Mouse (Mus musculus) liver, adult 2 months (tissue): ENCODE measurements around the gene Sacs.

Source experiments
- CTCF ChIP-seq: fragments of 200-500 bp; IDR thresholded peaks from 2 replicates; pipeline ENCODE4 v1.5.1; 2011; ENCODE audit warnings: low read depth, low read length, control low read depth
- POLR2A ChIP-seq: fragments of 200-500 bp; IDR thresholded peaks from 2 replicates; pipeline ENCODE4 v1.6.1; 2011; ENCODE audit warnings: low read length, control low read depth; ENCODE audit not compliant: insufficient read depth; ENCODE audit errors: extremely low read depth

DNA sequence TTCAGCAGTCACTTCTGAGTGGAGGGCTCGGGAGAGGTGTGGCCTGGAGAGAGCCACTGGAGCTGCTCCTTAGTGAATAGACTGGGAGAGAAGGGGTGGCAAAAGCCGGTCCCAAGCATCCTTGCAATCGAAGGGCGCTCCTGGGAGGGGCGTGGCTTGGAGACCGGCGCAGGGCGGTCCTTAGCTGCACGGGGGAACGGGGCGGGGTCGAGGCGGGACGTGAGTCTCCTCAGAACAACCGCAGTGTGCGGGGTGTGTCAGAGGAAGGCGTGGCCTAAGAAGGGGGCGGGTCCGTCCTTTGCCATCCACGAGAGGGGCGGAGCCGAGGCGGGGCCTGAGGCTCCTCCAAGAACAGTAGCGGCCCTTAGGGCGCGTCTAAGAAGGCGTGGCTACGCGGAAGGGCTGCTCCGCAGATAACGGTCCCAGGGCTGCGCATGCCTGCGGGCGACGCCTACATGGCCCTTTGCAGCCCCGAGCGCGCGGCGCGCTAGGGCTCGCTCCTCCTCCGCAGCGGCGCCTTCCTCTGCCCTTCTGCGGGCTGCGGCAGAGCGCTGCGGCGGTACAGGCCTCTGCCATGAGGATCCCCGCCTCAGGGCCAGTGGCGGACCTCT lies 34.4 kb downstream of the Sacs start:
- no peak for TF ChIP-seq CTCF
- peak; percentile 41; the same call in 1 of the 2 replicates for TF ChIP-seq POLR2A
